Mouse (Mus musculus): Measurements from ENCODE around the gene Rab8a. TPM values are rescaled to one million over a fixed set of nuclear protein-coding genes. Genes with fewer than 3 reads are reported as not detected.
"Not testable (repeated sequence)": the region's sequence is repeated elsewhere in the genome, so short reads cannot be mapped to it uniquely, and the experiment has no call there.

Gene Rab8a
- 113 and 128 TPM in 2 replicates for polyA plus RNA-seq (2012; ENCODE audit: insufficient read depth, insufficient read length, missing spikeins)

DNA sequence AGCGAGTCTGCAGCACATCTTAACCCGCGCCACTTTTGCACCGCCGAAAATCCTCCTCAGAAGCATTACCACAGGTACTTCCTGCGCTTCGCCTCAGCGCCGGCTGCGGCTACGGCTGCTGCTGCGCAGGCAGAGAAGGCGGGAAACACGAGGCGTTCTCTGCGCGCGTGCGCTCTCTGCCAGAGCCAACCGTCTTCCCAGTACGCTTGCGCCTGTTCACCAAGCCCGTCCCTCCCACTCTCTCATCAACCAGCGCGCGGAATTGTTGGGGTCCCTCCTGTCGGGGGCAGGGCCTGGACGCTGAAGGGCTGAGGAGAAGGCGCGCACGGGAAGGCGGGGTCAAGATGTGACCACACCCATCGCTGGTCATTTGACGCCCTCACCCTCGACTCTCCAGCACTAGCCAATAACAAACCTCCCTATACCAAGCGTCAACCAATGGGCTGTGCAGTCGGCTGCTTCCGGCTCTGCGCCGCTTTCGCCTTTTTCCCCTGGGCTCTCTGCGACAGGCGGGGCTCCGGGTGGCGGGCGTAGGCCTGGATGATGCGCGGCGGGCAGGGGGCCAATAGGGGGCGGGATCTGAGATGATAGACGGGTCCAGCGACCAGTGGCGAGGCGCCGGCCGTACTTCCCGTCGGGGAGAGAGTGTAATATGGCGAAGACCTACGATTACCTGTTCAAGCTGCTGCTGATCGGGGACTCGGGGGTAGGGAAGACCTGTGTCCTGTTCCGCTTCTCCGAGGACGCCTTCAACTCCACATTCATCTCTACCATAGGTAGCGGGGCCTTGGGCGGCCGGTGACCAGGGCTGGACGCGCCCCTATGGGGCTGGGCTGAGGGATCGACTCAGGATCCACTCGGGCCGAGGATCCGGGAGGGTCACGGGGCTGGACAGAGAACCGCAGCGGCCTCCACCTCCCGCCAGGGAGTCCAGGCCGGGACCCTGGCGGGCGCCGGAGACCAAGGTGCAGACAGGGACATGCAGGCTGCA lies at the start of gene Rab8a:
Gene Rab8a, plus strand, starts transcription at position 494 of the 991 bp plus-strand sequence.
- Histone ChIP-seq H3K4me3 (ENCODE audit: insufficient read depth, low read length) (peak within 1 kb of the TSS; percentile 82), H3K4me1 (ENCODE audit: control insufficient read depth, insufficient read depth, low read length) (peaks cover 25% of the 10 kb centered on the region), H3K27ac (ENCODE audit: insufficient read depth, low read depth, low read length) (peak within 1 kb of the TSS; percentile 79)
- TF ChIP-seq POLR2A (IDR thresholded peaks at IDR 0.05; ENCODE audit: borderline replicate concordance, low read depth, low read length) = no peak

DNA sequence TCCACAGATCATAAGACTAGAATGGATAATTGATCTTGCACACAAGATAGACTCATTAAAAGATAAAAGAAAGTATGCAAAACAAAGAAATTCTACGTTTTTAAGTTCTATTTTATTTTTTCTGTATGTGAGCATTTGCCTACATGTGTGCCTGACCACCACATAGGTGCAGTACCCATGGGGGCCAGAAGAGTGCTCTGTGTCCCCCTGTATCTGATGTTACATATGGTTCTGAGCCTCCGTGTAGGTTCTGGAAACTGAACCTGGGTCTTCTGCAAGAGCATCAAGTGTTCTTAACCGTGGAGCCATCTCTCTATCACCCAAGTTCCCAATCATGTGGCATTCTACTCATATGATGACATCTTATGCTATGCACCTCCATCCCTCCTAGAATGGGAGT lies 48.5 kb upstream of the Rab8a start:
- Histone ChIP-seq H3K4me3 (ENCODE audit: insufficient read depth, low read length) (no peak overlapping the region), H3K27ac (ENCODE audit: insufficient read depth, low read depth, low read length) (no peak overlapping the region), H3K4me1 (ENCODE audit: control insufficient read depth, insufficient read depth, low read length) (no peaks in the 10 kb centered on the region)
- TF ChIP-seq CTCF (IDR thresholded peaks at IDR 0.05; ENCODE audit: low read depth, low read length) (no peak), POLR2A (IDR thresholded peaks at IDR 0.05; ENCODE audit: borderline replicate concordance, low read depth, low read length) (no peak)

DNA sequence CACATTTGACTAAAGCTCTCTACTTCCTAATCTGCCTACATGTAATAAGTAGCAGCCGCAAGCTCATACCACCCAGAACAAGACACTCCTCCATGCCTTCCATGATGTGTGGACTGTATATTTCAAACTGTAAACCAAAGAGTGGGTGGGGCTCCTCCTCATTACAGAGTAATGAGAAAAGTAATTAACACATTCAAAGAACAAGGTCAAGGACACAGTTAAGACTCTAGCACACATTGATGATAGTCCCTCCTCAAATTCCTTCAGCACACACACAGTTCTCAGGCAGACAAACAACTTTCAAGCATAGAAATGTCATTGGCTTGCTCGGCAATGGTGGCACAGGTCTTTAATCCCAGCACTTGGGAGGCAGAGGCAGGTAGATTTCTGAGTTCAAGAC lies 45.8 kb upstream of the Rab8a start:
- TF ChIP-seq POLR2A (IDR thresholded peaks at IDR 0.05; ENCODE audit: borderline replicate concordance, low read depth, low read length) (no peak), CTCF (IDR thresholded peaks at IDR 0.05; ENCODE audit: low read depth, low read length) (no peak)
- Histone ChIP-seq H3K4me3 (ENCODE audit: insufficient read depth, low read length) (no peak overlapping the region), H3K4me1 (ENCODE audit: control insufficient read depth, insufficient read depth, low read length) (no peaks in the 10 kb centered on the region), H3K27ac (ENCODE audit: insufficient read depth, low read depth, low read length) (no peak overlapping the region)

DNA sequence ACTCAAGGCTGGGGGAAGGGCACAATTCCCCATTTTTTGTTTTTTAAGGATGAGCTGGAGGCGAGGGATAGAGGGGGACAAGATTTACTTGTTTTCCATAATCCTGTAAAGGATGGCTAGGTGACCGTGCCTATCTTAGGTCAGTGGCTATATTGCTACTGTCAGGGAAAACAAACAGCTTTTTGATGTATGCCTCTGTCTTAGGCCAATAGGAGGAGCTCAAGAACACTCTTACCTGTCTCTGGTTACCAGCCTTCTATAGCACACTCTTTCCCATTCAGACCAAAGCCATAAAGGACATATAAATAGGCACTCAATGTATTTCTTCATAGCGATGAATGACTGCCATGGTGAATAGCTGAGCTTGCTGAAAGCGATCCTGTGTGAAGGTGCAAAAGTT lies 42.4 kb upstream of the Rab8a start:
- no peak for TF ChIP-seq CTCF (IDR thresholded peaks at IDR 0.05; ENCODE audit: low read depth, low read length)
- no peak for TF ChIP-seq POLR2A (IDR thresholded peaks at IDR 0.05; ENCODE audit: borderline replicate concordance, low read depth, low read length)
- Histone ChIP-seq H3K4me3 (ENCODE audit: insufficient read depth, low read length) (no peak overlapping the region), H3K4me1 (ENCODE audit: control insufficient read depth, insufficient read depth, low read length) (no peaks in the 10 kb centered on the region), H3K27ac (ENCODE audit: insufficient read depth, low read depth, low read length) (no peak overlapping the region)

DNA sequence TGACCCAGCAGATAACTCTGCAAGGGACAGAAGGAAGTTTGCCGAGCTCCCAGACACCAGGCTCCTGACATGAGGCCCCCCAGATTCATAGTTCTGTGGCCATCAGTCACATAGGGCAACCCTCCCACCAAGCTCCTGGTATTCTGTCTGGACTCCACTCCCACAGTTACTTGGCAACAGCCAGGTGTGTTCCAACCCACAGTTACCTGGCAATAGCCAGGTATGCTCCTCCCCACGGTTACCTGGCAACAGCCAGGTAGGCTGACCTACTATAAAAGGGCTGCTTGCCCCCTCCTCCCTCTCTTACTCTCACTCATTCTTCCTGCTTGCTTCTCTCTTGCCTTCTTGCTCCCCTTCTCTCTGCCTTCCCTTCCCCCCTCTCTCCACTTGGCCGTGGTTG lies 39.5 kb upstream of the Rab8a start:
- H3K4me1 ChIP-seq (ENCODE audit: control insufficient read depth, insufficient read depth, low read length); H3K4me3 ChIP-seq (ENCODE audit: insufficient read depth, low read length); H3K27ac ChIP-seq (ENCODE audit: insufficient read depth, low read depth, low read length): not testable (repeated sequence)

DNA sequence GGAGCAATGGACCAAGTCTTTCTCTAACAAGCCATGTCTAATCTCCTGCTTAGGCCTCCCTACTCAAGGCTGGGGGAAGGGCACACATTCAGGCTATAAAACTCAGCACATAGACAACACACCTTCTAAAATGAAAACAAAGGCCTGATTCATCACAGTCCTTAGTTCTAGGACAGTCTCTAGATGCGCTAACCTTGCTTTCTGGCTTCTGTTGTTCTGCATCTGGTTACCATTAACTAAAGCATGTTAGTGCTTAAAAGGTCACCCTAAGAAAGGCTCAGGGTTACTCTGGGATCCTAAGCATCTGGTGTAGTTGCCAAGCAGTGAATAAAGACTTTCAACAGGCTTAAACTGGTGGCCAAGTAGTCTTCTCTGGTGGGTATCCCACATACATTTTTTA lies 39.0 kb upstream of the Rab8a start:
- H3K4me1 ChIP-seq (ENCODE audit: control insufficient read depth, insufficient read depth, low read length) = no peaks in the 10 kb centered on the region
- H3K4me3 ChIP-seq (ENCODE audit: insufficient read depth, low read length) = no peak overlapping the region
- TF ChIP-seq CTCF (IDR thresholded peaks at IDR 0.05; ENCODE audit: low read depth, low read length) = no peak
- TF ChIP-seq POLR2A (IDR thresholded peaks at IDR 0.05; ENCODE audit: borderline replicate concordance, low read depth, low read length) = no peak
- no peak overlapping the region for H3K27ac ChIP-seq (ENCODE audit: insufficient read depth, low read depth, low read length)

DNA sequence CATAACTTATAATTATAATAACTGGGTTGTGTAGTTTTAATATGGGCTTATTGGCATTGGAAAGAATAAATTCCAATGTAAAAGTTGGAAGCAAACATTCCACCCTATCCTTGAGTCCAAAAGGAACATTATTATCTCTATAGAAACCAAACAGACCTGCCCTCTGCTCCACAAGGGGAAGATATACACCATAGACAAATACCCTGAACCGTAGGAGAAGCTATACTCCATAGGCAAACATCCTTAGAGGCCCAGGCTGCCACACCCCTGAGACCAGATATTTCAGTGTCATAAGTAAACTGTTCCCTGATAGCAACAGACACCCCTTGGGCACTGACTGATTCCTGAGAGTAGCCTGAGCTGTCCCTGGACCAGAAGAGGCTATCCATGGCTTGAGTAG lies 33.2 kb upstream of the Rab8a start:
- no peak overlapping the region for H3K27ac ChIP-seq (ENCODE audit: insufficient read depth, low read depth, low read length)
- H3K4me3 ChIP-seq (ENCODE audit: insufficient read depth, low read length) = no peak overlapping the region
- TF ChIP-seq CTCF (IDR thresholded peaks at IDR 0.05; ENCODE audit: low read depth, low read length) (no peak), POLR2A (IDR thresholded peaks at IDR 0.05; ENCODE audit: borderline replicate concordance, low read depth, low read length) (no peak)
- no peaks in the 10 kb centered on the region for H3K4me1 ChIP-seq (ENCODE audit: control insufficient read depth, insufficient read depth, low read length)

DNA sequence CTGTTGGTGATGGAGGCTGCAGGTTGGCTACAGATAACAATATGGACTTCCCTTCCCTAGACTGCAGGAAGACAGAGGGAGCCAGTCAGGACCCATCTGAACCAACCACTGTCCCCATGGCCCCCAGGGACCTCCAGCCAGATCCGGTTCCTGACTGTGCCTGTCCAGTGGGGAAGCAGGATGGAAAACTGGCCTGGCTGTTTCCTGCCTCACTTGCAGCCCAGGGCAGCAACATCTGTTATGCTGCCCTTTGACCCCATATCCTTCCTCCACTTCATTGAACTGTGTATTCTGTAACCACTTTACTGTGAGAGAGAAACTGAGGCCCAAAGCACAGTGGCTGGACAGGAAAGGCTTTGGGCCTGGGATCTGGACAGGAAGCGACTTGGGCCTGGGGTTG lies 29.7 kb upstream of the Rab8a start:
- H3K4me3 ChIP-seq (ENCODE audit: insufficient read depth, low read length) = no peak overlapping the region
- H3K27ac ChIP-seq (ENCODE audit: insufficient read depth, low read depth, low read length) = no peak overlapping the region
- TF ChIP-seq CTCF (IDR thresholded peaks at IDR 0.05; ENCODE audit: low read depth, low read length) = no peak
- no peak for TF ChIP-seq POLR2A (IDR thresholded peaks at IDR 0.05; ENCODE audit: borderline replicate concordance, low read depth, low read length)
- peaks cover 15% of the 10 kb centered on the region for H3K4me1 ChIP-seq (ENCODE audit: control insufficient read depth, insufficient read depth, low read length)

DNA sequence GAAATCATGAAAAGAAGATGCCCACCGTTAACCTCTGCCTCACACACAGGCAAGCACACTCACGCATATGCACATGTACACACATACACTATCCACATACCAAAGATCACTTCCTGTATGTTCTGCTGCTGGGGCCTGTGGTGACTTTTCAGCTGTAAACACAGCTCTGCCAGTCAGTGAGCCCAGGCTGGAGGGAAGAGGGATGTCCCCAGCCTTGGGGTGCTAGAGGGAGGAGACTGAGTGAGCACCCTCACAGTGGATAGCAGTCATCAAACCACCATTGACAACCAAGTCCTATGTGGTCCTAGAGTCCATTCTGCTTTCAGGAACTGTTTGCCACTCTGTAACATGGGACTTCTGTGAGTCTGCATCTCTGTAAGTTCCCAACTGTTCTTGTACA lies 29.1 kb upstream of the Rab8a start:
- no peak overlapping the region for H3K27ac ChIP-seq (ENCODE audit: insufficient read depth, low read depth, low read length)
- H3K4me1 ChIP-seq (ENCODE audit: control insufficient read depth, insufficient read depth, low read length) = peaks cover 16% of the 10 kb centered on the region

DNA sequence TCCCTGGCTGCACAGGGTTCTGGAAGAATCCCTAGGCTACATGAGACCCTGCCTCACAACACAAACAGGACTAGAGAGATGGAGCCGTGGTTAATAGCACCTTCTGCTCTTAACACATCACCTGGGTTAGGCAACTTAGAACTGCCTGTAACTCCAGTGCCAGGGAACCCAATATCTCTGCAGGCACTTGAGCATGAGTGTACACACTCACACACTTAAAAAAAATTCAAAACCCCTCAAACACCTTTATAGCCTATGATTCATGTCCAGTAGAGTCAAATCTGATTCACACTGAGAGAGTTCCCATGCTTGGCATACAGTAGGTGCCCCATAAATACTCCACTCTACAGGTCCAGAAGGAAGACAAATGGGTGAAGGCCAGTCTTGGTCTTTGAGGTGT lies 28.6 kb upstream of the Rab8a start:
- H3K4me1 ChIP-seq (ENCODE audit: control insufficient read depth, insufficient read depth, low read length) = peaks cover 22% of the 10 kb centered on the region
- no peak overlapping the region for H3K4me3 ChIP-seq (ENCODE audit: insufficient read depth, low read length)
- TF ChIP-seq CTCF (IDR thresholded peaks at IDR 0.05; ENCODE audit: low read depth, low read length) (no peak), POLR2A (IDR thresholded peaks at IDR 0.05; ENCODE audit: borderline replicate concordance, low read depth, low read length) (no peak)
- no peak overlapping the region for H3K27ac ChIP-seq (ENCODE audit: insufficient read depth, low read depth, low read length)

More for the DNA sequence above, 29.1 kb upstream of the Rab8a start:
- TF ChIP-seq CTCF (IDR thresholded peaks at IDR 0.05; ENCODE audit: low read depth, low read length) = no peak
- TF ChIP-seq POLR2A (IDR thresholded peaks at IDR 0.05; ENCODE audit: borderline replicate concordance, low read depth, low read length) = no peak
- no peak overlapping the region for H3K4me3 ChIP-seq (ENCODE audit: insufficient read depth, low read length)
